Mouse (Mus musculus) neural tube, embryonic 11.5 days (tissue): ENCODE measurements around the gene Poc1a. TPM values are rescaled to one million over a fixed set of nuclear protein-coding genes. Genes with fewer than 3 reads are reported as not detected.
A peak's percentile ranks its signal among the peaks of the same experiment; 100 is the strongest.

Source experiments
- ATAC-seq: fragments of 200-750 bp; cut with Nextera tagmentation; 2 replicates; pipeline ENCODE4 v1.8.0; 2017; ENCODE audit warnings: moderate number of reproducible peaks, mild to moderate bottlenecking, moderate TSS enrichment, moderate library complexity; ENCODE audit not compliant: insufficient read depth, low FRiP score, low TSS enrichment
- DNase-seq: peaks from one replicate; pipeline ENCODE4 v3.0.0-alpha.2; 2015; ENCODE audit warnings: low spot score
- H3K27ac ChIP-seq: fragments of 300-500 bp; sonication (generic); 2 replicates; pipeline ENCODE4 v1.5.1; 2014; ENCODE audit warnings: low read depth, mild to moderate bottlenecking, low read length
- H3K27me3 ChIP-seq: fragments of 300-500 bp; sonication (generic); 2 replicates; pipeline ENCODE4 v1.6.1; 2014; ENCODE audit warnings: mild to moderate bottlenecking, low read length, mixed read lengths; ENCODE audit not compliant: control insufficient read depth, insufficient read depth
- H3K36me3 ChIP-seq: fragments of 300-500 bp; sonication (generic); 2 replicates; pipeline ENCODE4 v1.6.1; 2014; ENCODE audit warnings: mild to moderate bottlenecking, low read length, moderate library complexity, mixed read lengths; ENCODE audit not compliant: control insufficient read depth, insufficient read depth
- H3K4me1 ChIP-seq: fragments of 300-500 bp; sonication (generic); 2 replicates; pipeline ENCODE4 v1.6.1; 2014; ENCODE audit warnings: low read length, mixed read lengths; ENCODE audit not compliant: control insufficient read depth, insufficient read depth
- H3K4me2 ChIP-seq: fragments of 300-500 bp; sonication (generic); 2 replicates; pipeline ENCODE4 v1.6.1; 2014; ENCODE audit warnings: low read depth, mild to moderate bottlenecking, moderate library complexity
- H3K4me3 ChIP-seq: fragments of 300-500 bp; sonication (generic); 2 replicates; pipeline ENCODE4 v1.5.1; 2014; ENCODE audit warnings: low read depth, low read length
- H3K9ac ChIP-seq: fragments of 300-500 bp; sonication (generic); 2 replicates; pipeline ENCODE4 v1.6.1; 2014; ENCODE audit warnings: mild to moderate bottlenecking, low read length
- H3K9me3 ChIP-seq: fragments of 300-500 bp; sonication (generic); 2 replicates; pipeline ENCODE4 v1.6.1; 2016; ENCODE audit warnings: low read length; ENCODE audit not compliant: control insufficient read depth
- WGBS: fragments of 180-500 bp; shearing (Covaris S2); extraction: QIAGEN DNeasy Blood & Tissue Kit; methylation state at CpG from one replicate; pipeline ENCODE4 v1.1.7; 2014; 5-methylcytosine and 5-hydroxymethylcytosine counted together
- polyA plus RNA-seq: library from polyadenylated mRNA; unstranded; fragments of >200 nt; fragmentation: Nextera tagmentation; extraction: Ambion mirVana; gene quantifications from 2 replicates; pipeline ENCODE4 v1.2.1, GENCODE M21; 2014

Poc1a gene
- 23.7 and 26.6 TPM in 2 replicates for polyA plus RNA-seq

DNA sequence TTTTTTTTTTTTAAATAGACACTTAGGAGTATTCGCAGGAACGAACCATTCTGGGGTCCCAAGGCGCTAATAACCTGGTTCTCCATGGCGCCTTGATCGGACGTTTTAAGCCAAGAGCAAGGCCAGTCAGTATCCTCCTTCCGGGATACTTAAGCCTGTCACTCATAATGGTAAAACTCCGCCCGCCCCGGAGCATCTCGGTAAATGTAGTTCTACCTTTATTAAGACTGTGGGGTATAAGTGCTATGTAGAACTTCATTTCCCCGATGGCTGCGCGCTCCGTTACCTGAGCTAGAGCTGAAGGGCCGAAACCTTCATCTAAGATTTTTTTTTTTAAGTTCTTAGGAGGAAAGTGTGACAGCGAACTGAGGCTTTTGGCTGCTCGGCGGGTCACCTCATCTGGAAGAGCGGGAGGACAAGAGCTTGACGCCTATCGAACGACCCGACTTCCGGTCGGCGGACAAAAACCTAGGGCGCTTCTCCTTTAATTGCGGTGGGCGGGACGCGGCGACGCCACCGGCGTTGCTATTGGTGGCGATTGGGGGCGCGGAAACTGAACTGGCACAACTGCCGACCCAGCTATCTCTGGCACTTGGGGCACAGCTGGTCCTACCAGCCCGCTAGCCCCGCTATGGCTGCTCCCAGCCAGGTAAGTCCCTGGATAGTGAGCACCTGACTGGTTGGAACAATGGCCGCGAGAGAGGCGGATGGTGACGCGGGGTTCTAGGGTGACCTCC is at the start of gene Poc1a:
Gene Poc1a, plus strand, starts transcription at position 254 of the 737 bp plus-strand sequence.
- peak within 1 kb of the TSS; percentile 50; the same call in 1 of the 2 replicates for H3K27ac ChIP-seq
- H3K4me2 ChIP-seq, result peak within 1 kb of the TSS; percentile 76
- H3K9ac ChIP-seq, result peak within 1 kb of the TSS; percentile 54
- no peaks in the 10 kb centered on the region for H3K27me3 ChIP-seq
- no peaks in the 10 kb centered on the region for H3K9me3 ChIP-seq
- ATAC-seq (peak; percentile 93), DNase-seq (peak; percentile 96)
- H3K4me3 ChIP-seq, result peak within 1 kb of the TSS; percentile 67
- H3K4me1 ChIP-seq, result peaks cover 5% of the 10 kb centered on the region; the same call in 1 of the 2 replicates
- WGBS, result under 1% methylated on average over 47 of the region's 47 CpGs
- peaks cover 2% of the 10 kb centered on the region; the same call in 1 of the 2 replicates for H3K36me3 ChIP-seq

DNA sequence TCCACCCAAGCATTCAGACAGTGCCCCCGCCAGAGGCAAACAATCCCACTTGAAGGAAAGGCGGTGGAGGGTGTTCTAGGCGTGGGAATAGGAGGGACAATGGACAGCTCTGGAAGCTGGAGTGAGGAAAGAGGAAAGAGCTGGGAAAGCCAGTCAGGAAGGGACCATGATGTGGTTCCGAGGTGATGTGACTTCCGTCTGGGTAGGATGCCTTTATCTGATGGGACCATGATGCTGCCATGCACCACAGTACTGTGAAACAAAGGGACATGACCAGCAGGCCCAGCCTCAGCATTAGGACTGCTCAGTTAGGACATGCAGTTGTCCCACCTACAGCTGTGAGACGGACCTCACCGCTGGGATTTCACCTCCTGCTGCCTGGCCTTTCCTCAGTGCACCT is 49.6 kb upstream of the Poc1a start:
- Histone ChIP-seq H3K4me3 (no peak overlapping the region), H3K27me3 (no peaks in the 10 kb centered on the region), H3K9me3 (no peaks in the 10 kb centered on the region), H3K4me1 (peaks cover 3% of the 10 kb centered on the region; the same call in 1 of the 2 replicates), H3K27ac (no peak overlapping the region), H3K9ac (no peak overlapping the region), H3K36me3 (peaks cover 9% of the 10 kb centered on the region), H3K4me2 (no peak overlapping the region)
- 76% methylated on average over 7 of the region's 7 CpGs for WGBS
- DNase-seq (no peak), ATAC-seq (no peak)

DNA sequence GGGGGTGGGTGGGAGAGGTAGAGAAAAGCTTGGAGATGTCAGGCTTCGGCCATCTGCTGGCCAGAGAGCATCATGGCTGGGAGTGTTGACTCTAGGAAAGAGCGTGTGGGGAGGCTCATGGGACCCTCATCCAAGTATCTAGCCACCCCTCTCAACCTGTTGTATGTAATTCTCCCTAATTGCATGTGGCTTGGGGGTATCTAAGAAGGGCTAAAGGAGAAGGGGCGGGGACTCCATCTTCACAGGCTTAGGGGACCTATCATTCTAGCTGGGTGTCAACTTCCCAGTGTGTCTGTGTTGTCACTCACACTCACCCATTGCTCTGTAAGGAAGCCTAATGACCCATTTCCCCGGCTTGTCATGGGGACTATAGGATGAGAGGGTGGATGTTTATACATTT is 49.0 kb upstream of the Poc1a start:
- H3K9me3 ChIP-seq, result no peaks in the 10 kb centered on the region
- no peak overlapping the region for H3K27ac ChIP-seq
- no peak for DNase-seq
- H3K36me3 ChIP-seq, result peaks cover 12% of the 10 kb centered on the region
- no peak overlapping the region for H3K4me2 ChIP-seq
- no peak overlapping the region for H3K4me3 ChIP-seq
- 89% methylated on average over 4 of the region's 4 CpGs for WGBS
- no peak overlapping the region for H3K9ac ChIP-seq
- H3K27me3 ChIP-seq, result no peaks in the 10 kb centered on the region
- no peaks in the 10 kb centered on the region for H3K4me1 ChIP-seq
- no peak for ATAC-seq

DNA sequence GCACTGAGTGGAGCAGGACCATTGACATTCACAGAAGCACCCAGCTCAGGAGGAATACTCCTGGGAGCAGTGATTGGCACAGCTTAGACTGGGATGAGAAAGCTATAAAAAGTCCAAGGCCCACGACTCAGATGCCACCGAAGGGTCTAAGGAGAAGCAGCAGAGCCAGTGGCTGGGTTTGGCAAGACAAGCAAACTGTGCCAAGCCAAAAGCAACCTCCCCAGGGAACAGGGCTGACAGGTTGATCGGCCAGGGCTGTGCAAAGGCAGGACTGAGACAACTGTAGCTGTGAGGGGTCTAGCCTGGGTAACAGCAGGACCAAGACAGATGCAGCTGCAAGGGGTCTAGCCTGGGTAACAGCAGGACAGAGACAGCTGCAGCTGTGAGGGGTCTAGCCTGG is 47.9 kb upstream of the Poc1a start:
- Histone ChIP-seq H3K9ac (no peak overlapping the region), H3K27ac (no peak overlapping the region), H3K36me3 (peaks cover 15% of the 10 kb centered on the region), H3K4me1 (no peaks in the 10 kb centered on the region), H3K4me2 (no peak overlapping the region), H3K27me3 (no peaks in the 10 kb centered on the region), H3K4me3 (no peak overlapping the region), H3K9me3 (no peaks in the 10 kb centered on the region)
- WGBS, result 92% methylated on average over 3 of the region's 3 CpGs
- ATAC-seq, result no peak
- no peak for DNase-seq

DNA sequence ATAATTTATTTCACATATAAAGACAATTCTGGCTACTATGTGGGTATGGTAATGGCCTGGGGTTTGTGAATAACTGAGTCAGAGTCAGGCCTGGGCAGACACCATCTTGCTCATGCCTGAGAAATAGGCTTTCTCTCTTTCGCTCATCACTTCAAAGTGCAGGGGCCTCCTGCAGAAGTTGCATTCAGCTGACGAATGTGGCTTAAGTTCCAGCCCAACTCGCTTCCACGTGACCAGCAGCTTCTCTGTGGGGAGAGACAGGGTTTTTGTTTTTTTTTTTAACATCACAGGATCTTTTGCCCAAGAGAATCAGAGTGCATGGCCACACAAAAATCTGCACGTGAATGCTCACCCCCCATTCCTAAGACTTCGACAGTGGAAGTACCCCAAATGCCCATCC is 46.9 kb upstream of the Poc1a start:
- DNase-seq (no peak), ATAC-seq (no peak)
- Histone ChIP-seq H3K9ac (no peak overlapping the region), H3K4me1 (no peaks in the 10 kb centered on the region), H3K4me3 (no peak overlapping the region), H3K27me3 (no peaks in the 10 kb centered on the region), H3K27ac (no peak overlapping the region), H3K36me3 (peaks cover 20% of the 10 kb centered on the region), H3K9me3 (no peaks in the 10 kb centered on the region), H3K4me2 (no peak overlapping the region)
- 69% methylated on average over 6 of the region's 6 CpGs for WGBS

DNA sequence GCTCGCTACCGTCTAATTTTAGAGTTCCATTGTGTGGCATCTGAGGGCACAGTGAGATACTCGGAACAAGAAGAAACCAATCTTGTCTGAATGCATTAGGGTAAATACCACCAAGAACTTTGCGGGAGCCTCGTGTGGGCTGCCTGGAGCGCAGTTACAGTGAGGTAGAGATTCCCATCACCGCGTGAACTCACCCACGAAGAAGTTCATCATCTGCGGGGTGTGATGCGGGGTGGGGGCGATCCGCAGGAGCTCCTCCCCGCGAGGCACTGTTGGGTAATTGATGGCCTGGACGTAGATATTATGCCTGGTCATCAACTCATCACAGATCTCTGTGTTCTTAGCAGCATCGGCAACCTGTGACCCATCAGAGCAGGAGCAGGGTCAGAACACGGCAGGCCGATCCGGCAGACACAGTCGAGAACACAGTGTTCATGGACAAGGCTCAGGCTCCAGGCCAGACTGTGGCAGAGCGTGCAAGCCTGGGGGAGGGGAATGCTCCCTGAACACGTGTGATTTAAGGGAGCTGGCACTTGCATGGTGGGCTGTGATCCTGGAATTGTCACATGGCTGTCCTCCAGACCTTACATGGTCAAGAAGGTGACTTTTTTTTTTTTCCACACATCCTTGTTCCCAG is 45.5 kb upstream of the Poc1a start:
- no peaks in the 10 kb centered on the region for H3K4me1 ChIP-seq
- no peak overlapping the region for H3K4me2 ChIP-seq
- H3K27ac ChIP-seq, result no peak overlapping the region
- WGBS, result 89% methylated on average over 23 of the region's 23 CpGs
- no peak overlapping the region for H3K4me3 ChIP-seq
- H3K27me3 ChIP-seq, result no peaks in the 10 kb centered on the region
- ATAC-seq, result no peak
- DNase-seq, result no peak
- peaks cover 20% of the 10 kb centered on the region for H3K36me3 ChIP-seq
- H3K9me3 ChIP-seq, result no peaks in the 10 kb centered on the region
- no peak overlapping the region for H3K9ac ChIP-seq

DNA sequence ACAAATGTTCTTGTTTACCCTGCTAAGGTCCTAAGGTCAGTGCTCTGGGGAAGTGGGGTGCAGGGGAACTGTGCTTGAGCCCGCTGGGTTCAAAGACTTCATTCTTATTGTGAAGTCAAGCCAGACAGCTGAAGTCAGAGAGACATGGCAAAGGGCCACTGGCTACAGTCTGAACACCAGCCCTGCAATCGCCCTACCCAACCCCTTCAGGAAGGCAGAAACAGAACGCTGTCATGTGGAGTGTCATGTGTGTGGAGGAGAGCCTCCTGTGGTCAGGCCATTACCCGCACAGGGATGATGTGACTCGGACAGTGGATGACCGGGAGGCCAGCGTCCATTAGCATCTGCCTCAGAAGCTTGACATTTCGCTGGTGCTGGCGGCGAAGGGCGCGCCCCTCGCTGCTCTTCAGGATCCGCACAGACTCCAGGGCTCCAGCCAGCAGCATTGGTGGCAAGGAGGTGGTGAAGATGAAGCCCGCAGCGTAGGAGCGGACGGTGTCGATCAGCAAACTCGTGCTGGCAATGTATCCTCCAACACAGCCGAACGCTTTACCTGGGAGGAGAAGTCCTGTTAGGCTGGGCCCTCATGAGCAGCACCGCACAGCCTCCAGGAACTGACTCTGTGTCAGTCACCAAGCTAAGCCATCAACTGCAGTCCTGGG is 44.6 kb upstream of the Poc1a start:
- Histone ChIP-seq H3K36me3 (peaks cover 22% of the 10 kb centered on the region), H3K4me2 (no peak overlapping the region), H3K9me3 (no peaks in the 10 kb centered on the region), H3K9ac (no peak overlapping the region), H3K4me3 (no peak overlapping the region), H3K27ac (no peak overlapping the region), H3K4me1 (no peaks in the 10 kb centered on the region), H3K27me3 (no peaks in the 10 kb centered on the region)
- 92% methylated on average over 23 of the region's 23 CpGs for whole genome bisulfite sequencing
- ATAC-seq (no peak), DNase-seq (no peak)

DNA sequence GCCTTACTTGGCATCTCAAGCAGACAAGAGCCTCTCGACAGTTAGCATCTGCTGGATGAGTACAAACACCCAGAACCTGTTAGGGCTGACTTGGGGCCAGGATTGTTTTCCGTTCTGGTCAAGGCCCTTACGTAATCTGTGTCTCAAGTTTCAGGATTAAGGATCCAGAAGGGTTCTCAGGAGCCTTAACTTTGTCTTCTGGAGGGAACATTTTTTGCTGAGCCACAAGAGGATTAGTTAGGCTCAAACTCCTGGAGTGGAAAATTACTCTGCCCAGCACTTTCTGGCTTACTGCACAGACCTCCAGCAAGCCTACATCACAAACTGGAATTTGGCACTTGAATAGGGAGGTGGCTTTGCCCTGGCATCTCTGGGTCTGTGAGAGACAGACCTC is 44.0 kb upstream of the Poc1a start:
- Histone ChIP-seq H3K9ac (no peak overlapping the region), H3K4me1 (no peaks in the 10 kb centered on the region), H3K27me3 (no peaks in the 10 kb centered on the region), H3K4me3 (no peak overlapping the region), H3K27ac (no peak overlapping the region), H3K4me2 (no peak overlapping the region), H3K36me3 (peaks cover 25% of the 10 kb centered on the region), H3K9me3 (no peaks in the 10 kb centered on the region)
- DNase-seq (no peak), ATAC-seq (no peak)
- 81% methylated on average over 3 of the region's 3 CpGs for WGBS
